Mouse (Mus musculus): Measurements from ENCODE around the gene Ctnna2. TPM values are rescaled to one million over a fixed set of nuclear protein-coding genes. Genes with fewer than 3 reads are reported as not detected.

Ctnna2 gene
- total RNA-seq, 2 experiments from 2014 or later, result 121 to 127 TPM

DNA sequence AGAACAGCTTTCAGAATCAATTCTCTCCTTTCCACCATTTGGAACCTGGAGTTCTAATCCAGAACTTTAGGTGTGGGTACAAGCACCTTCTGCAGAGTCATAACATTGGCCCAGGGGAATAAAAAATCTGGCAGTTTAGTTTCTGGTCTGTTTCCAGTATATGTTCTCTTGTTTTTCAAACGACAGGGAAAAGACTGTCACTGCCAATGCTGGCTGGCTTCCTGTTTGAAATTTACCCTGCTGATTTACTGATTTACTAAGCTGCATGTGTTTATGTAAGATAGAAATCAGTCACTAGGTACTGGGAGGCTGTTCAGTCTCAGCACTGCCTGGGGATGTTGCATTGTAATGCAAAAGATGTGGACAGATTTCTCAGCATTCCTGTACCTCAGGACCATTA, 375.6 kb downstream of the Ctnna2 start:
- peak in 1 of 2 experiments; percentile 69 for DNase-seq (ENCODE audit: low spot score in 2 of 2)

GRCm38 (mm10) chr6:77599244-77599643, 380.3 kb downstream of the Ctnna2 start:
- DNase-seq (ENCODE audit: low spot score in 2 of 2), result no peak

DNA sequence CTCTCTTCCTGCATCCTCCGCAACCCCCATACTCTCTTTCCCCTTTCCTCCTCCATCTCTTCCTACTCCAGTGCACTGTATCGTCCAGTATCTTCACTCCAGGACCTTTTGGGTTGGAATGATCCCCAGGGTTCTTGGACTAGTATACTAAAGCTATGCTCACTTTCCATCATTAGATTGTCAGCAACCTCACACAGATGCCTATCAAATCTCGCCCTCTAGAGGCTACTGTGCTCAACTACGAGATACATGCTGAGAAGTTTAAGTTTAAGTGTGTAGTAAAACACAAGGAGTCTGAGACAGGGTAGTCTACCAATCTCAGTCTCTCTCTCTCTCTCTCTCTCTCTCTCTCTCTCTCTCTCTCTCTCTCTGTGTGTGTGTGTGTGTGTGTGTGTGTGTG, 396.9 kb downstream of the Ctnna2 start:
- DNase-seq (ENCODE audit: low spot score in 2 of 2), result peak in 1 of 2 experiments; percentile 27

GRCm38 (mm10) chr6:77580926-77581325, 398.6 kb downstream of the Ctnna2 start:
- DNase-seq (ENCODE audit: low spot score in 2 of 2), result no peak

GRCm38 (mm10) chr6:77578612-77579011, 400.9 kb downstream of the Ctnna2 start:
- DNase-seq (ENCODE audit: low spot score in 2 of 2), result peak in 1 of 2 experiments; percentile 29

DNA sequence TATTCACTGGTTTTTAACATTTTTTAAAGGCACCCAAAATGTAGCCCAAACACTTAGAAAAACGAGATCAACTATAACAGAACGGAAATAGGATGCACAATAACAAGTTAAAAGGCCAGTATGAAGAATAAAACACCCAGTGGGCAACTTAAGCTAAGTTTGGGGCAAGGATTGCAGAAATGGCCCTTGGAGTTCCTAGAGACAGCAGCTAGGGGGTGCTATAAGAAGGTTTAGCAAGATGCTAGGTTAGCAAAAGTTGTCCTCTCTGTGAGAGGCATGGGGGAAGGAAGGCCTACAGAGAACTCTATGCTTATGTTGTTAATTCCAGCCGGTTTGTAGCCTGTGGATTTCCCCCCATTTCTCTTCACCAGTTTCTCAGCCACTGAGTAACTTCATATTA, 401.9 kb downstream of the Ctnna2 start:
- no peak for DNase-seq (ENCODE audit: low spot score in 2 of 2)

DNA sequence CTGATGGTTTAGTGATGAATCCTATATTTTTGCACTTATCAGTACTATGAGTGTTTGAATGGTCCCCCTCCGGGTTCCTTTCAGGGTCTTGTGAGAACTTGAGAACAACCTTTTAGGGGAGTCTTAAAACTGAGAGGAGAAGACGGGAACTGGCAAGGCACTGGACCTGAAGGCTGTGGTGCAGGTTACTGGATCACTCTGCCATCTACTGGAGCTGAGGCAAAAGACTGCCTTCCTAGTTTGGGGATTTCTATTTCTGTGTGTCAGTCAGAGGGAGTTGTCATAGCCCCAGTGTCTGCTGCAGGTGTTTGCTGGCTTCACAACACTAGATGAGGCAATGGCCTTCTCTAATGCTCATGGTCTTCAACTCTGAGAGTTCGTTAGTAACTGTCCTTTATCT, 406.9 kb downstream of the Ctnna2 start:
- DNase-seq (ENCODE audit: low spot score in 2 of 2), result peak; percentile 46 to 60

DNA sequence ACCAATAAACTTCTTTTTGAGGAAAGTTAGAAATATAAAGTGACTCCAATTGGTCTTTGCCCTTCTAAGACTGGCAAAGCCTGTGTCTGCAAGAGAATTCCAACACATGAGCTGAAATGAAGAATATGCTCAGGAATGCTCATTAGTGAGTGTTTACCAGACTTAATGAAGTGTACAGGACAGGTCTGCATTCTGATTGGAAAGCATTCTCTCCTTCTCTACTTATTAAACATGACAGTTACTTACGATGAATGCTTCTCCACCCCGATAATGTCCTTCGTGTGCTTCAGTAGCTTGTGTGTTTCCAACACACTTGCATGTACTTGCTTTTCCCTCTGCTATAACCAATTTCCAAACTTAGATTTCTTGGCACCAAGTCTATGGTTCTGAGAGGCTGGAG, 409.6 kb downstream of the Ctnna2 start:
- no peak for DNase-seq (ENCODE audit: low spot score in 2 of 2)

GRCm38 (mm10) chr6:77556181-77556580, 423.3 kb downstream of the Ctnna2 start:
- no peak for DNase-seq (ENCODE audit: low spot score in 2 of 2)

GRCm38 (mm10) chr6:77537055-77537807, 442.3 kb downstream of the Ctnna2 start:
- peak in 1 of 2 experiments; percentile 15 for DNase-seq (ENCODE audit: low spot score in 2 of 2)

- DNase-seq (ENCODE audit: low spot score in 2 of 2), result no peak
Observed at GRCm38 (mm10) chr6:77527636-77528035, 451.9 kb downstream of the Ctnna2 start.

DNA sequence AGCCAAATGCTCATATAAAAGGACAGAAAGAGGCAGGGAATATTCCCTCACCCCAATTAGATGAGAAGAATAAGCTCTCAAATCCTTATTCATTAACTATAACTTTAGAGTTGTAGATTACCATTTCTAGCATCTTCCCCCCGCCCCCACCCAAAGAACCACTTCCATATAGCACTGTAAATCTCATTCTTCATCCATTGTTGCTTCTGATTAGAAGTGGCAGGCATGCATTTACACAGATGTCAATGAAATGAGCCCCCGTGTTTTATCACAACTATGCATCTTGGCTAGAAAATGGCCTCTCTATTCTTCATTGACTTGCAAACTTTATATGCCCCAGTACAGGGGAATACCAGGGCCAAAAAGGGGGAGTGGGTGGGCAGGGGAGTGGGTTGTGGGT, 457.7 kb downstream of the Ctnna2 start:
- DNase-seq (ENCODE audit: low spot score in 2 of 2), result no peak

- DNase-seq (ENCODE audit: low spot score in 2 of 2), result no peak
Observed at GRCm38 (mm10) chr6:77516515-77516914, 463.0 kb downstream of the Ctnna2 start.

GRCm38 (mm10) chr6:77511805-77512204, 467.7 kb downstream of the Ctnna2 start:
- DNase-seq (ENCODE audit: low spot score in 2 of 2), result no peak

GRCm38 (mm10) chr6:77491721-77492120, 487.8 kb downstream of the Ctnna2 start:
- no peak for DNase-seq (ENCODE audit: low spot score in 2 of 2)

- no peak for DNase-seq (ENCODE audit: low spot score in 2 of 2)
Observed at GRCm38 (mm10) chr6:77486658-77487057, 492.8 kb downstream of the Ctnna2 start.

GRCm38 (mm10) chr6:77482081-77482480, 497.4 kb downstream of the Ctnna2 start:
- peak in 1 of 2 experiments; percentile 62 for DNase-seq (ENCODE audit: low spot score in 2 of 2)

DNA sequence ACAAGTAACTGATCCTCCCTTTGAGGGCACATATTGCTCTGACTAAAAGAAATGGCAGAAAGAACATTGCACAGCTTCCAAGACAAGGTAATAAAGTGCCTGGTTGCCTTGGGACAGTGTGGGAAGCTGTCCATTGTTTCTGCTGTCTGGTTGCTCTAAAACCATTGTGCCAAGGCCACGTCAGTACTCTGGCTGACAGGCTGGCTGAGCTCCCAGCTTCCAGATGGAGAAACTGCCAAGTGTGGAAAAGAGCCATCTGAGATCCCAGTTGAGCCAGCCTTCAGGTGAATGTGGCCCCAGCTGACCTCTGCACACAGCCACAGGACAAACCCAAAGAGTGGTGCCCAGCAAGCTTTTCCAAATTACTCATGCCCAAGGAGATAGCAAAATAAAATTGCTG, 504.1 kb downstream of the Ctnna2 start:
- DNase-seq (ENCODE audit: low spot score in 2 of 2), result peak; percentile 78 to 84

GRCm38 (mm10) chr6:77473256-77473655, 506.2 kb downstream of the Ctnna2 start:
- peak; percentile 21 to 67 for DNase-seq (ENCODE audit: low spot score in 2 of 2)

- peak in 1 of 2 experiments; percentile 47 for DNase-seq (ENCODE audit: low spot score in 2 of 2)
Observed at GRCm38 (mm10) chr6:77468058-77468457, 511.4 kb downstream of the Ctnna2 start.

DNA sequence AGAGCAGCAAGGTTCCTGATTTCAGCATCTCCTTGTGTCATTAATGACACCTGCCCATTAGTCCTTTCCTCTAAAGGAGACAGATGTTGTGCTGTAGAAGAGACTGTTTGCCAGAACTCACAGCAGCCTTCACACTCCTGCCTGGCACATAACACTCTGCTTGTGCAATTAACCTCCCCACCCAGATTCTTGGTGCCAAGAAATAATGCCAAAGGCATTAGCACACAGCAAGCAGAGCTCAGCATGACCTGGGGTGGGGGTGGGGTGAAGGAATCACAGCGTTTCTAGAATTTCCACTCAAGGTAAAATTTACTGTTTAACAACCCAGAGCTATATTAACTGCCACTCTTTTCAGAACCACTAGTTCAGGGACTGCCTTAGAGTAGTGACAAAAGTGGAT, 516.8 kb downstream of the Ctnna2 start:
- no peak for DNase-seq (ENCODE audit: low spot score in 2 of 2)

DNA sequence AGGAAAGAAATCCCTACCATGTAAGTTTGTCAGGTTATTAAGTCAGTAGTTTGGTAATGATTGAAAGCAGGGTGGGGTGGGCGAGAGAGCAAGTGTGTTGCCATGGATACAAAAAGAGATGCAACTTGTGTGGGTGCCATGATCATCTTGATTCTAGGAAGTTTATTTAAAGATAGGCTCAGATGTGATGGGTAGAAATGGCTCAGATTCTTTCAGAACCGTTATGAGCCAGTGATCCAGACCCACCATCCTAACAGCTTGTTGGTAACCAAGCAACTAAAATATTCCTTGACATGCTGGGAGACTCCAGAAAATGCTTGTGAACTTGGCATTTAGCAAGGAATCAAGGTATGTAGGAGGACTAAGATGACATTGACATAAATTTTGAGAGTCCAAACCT, 521.6 kb downstream of the Ctnna2 start:
- DNase-seq (ENCODE audit: low spot score in 2 of 2), result peak in 1 of 2 experiments; percentile 44

DNA sequence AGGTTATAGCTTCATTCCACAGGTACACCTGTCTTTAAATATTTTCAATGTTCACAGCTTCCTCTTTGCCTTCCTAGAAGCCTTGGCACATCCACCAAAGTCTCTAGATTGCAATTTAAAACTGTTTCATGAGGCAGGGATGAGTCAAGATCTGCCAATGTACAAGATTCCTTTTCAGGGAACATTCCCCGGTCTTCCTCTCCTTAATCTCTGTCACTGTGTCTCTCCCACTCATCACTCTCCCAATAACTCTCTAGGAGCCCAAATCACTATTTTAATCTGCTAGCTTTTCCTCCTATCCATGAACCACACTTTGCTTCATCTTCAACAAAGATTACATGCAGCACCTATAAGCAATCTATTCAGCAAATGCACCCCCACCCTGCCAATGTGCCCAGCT, 532.6 kb downstream of the Ctnna2 start:
- no peak for DNase-seq (ENCODE audit: low spot score in 2 of 2)
